Mouse (Mus musculus): ENCODE measurements around the gene Best1.
"Not testable (repeated sequence)": the region's sequence is repeated elsewhere in the genome, so short reads cannot be mapped to it uniquely, and the experiment has no call there.

Gene Best1

GRCm38 (mm10) chr19:9989884-9990256, 11.6 kb downstream of the Best1 start:
- DNase-seq: no peak

DNA sequence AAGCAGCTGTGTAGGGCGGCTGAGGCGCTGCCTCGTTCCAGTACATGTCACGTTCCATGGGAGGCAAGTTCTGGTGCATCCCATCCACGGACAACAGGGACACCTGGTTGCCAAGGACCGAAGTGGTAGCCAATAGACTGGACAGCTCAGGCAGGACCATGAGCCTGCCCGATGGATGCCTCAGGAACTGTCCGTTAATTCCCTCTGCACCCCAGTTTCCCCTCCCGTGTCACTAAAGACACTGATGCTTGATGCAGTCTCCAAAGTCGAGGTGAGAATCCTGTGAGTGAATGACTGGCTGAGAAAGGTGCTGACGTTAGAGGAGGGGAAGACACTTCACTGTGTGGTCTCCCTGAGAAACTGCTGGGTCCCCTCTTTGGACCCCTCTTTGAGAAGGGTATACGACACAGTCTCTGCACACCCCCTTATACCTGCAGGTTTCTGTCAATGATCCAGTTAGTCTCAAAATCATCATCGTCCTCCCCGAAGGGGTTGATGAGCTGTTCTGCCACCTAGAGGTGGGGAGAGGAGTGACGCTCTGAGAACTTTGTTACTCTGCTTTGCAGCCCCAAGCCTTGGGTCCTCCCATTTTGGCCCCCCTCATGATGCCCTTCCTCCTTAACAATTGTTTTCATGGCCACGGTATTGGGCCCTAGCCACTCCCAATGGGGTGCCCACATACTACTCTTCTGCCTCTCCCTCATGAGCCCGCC, 12.1 kb downstream of the Best1 start:
- peak; percentile 29 to 33 for DNase-seq

- DNase-seq: no peak
Measured at GRCm38 (mm10) chr19:9987593-9987992, 13.8 kb downstream of the Best1 start.

GRCm38 (mm10) chr19:9987192-9987591, 14.2 kb downstream of the Best1 start:
- DNase-seq: no peak

DNA sequence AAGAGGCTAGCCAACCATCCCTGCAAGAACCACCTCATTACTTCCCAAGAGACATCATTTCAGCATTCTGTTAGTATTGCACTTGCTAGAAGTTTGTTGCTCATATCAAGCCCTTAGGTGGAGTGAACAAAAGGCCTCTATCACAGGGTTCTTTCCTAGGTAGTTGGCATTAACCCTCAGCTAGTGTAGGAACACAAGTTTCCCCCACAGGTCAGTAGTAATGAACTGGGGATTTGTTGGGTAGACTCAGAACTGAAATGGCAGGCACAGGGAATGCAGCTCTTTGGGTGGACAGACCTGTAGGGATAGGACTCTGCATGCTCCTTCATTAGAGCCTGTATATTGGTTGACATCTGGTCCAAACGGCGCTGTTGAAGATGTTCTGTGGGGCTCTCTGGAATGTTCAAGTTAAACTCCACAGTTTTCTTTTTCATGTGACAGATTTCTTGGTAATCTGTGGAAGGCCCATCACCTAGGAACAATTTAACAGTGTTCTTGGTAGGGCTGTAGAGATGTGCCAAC, 15.5 kb downstream of the Best1 start:
- DNase-seq: no peak

DNA sequence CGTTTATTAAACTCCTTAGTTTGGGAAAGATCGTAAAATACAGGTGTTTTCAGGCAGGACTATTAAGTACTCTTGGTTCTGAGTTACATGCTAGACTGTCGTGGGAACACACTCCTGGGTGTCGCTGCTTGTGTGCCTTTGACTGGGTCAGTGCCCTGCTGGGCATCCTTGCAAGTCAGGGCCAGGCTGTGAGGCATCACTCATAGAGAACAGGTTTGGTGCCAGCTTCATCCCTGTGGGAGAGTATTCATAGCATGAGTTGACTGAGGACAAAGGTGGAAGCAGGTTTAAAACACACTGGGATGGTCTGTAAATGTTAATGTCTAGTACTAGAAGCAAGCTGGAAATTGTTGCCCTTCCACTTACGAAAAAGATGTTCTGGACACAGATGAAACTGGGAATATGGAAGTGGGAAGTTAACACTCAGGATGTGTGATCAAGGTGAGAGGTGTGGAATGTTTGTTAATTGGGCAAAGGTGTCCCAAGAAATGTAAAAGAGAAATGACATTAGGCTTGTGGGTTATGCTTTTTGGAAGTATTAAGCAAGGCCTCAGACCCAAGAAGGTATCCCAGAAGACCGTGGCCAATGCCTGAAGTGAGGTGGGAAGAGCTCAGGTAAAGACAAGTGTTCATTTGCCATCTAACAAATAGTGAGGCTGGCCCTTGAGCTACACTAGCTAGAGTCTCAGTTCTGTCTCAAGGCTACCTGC, 16.1 kb downstream of the Best1 start:
- no peak for DNase-seq

- DNase-seq: peak in 1 of 2 experiments; percentile 13
Measured at GRCm38 (mm10) chr19:9984111-9985055, 17.1 kb downstream of the Best1 start.

- DNase-seq: peak; percentile 63 to 69
Measured at GRCm38 (mm10) chr19:9982852-9983542, 18.4 kb downstream of the Best1 start.

- DNase-seq: peak; percentile 95 to 98
Measured at GRCm38 (mm10) chr19:9982151-9982851, 19.1 kb downstream of the Best1 start.

GRCm38 (mm10) chr19:9981621-9982020, 19.8 kb downstream of the Best1 start:
- DNase-seq: peak in 1 of 2 experiments; percentile 10

GRCm38 (mm10) chr19:9980258-9980657, 21.2 kb downstream of the Best1 start, which contains the start of gene Fth1:
TSS of gene Fth1 (plus strand) at chr19:9980598.
- DNase-seq: no peak

GRCm38 (mm10) chr19:9979156-9979555, 22.3 kb downstream of the Best1 start:
- no peak for DNase-seq

GRCm38 (mm10) chr19:9978431-9978951, 22.9 kb downstream of the Best1 start:
- no peak for DNase-seq

- DNase-seq: no peak
Measured at GRCm38 (mm10) chr19:9977085-9977484, 24.3 kb downstream of the Best1 start.

GRCm38 (mm10) chr19:9974853-9975252, 26.6 kb downstream of the Best1 start:
- not testable (repeated sequence) for DNase-seq

DNA sequence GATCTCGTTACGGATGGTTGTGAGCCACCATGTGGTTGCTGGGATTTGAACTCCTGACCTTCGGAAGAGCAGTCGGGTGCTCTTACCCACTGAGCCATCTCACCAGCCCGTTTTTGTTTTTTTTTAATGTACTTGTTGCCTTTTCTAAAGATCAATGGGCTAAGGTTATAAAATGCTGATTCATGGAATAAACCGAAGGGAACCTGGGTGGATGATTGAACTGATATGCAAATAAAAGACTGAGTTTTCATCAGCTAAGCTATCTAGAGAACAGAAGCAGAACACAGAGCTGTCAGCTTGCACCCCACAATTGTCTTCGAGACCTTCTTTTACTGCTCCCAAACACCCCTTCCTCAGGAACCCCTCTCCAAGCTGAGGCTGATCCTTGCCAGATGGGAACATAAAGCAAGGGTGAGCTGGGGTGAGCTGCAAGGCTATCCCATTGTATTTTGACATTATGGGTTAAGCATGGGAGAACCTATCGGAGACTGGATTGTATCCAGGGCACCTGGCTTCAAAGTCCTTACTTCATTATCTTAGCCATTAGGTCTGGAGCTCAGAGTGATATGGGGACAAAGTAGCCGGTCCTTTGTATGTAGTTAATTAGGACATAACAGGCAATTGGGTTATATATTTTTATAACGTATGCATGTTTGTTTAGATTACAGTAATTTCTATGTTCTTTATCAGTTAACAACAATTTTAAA, 33.2 kb downstream of the Best1 start:
- DNase-seq: no peak

DNA sequence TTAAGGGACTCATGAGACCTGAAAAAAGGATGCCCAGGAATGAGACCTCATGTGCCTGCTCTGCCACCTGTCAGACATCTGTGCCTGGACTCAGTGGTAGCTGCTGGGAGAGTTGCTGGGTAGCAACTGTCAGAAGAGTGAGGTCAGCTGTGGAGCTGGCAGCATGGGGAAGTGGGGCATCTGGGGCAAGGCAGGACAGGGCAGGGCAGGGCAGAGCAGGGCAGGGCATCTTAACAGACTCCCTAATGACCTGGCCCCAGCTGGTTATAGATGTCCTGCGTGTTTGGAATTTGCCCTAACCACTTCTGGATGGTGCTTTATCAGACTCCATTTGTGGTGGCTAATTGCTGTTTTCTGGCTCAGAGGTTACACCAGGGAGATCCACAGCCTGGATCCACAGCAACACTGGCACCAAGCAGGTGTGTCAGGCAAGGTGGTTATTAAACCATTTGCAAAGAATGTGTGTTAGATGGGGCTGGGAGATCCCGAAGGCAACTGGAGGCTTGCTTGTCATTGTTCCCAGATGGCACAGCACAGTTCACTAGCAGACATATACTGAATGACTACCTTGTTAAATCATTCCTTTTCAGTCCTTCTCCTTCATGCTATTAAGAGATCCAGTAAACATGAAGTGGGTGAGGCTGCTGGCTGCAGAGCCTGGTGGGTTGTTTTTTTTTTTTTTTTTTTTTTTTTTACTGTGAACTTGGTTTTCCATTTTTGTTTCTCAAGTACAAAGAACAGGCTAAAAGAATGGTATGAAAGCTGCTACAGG, 35.2 kb downstream of the Best1 start:
- DNase-seq: no peak

- no peak for DNase-seq
Measured at GRCm38 (mm10) chr19:9964205-9964916, 37.1 kb downstream of the Best1 start.

DNA sequence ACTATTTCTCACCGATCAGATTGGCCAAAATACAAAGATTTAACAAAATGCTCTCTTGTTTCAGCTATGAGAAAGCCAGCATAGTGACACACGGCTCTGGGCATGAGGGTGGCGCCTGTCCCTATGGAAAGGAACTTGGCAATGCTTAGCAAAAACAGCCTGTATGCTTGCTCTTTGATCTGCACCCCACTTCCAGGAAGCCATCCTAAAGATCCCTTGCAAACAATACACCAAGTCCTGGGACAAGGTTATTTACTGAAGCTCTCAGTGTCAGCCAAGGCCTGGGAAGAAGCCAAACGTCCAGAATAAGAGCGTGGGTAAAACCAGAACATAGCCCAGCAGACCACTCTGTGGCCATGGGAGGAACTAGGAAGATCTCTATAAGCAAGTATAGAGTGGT, 40.7 kb downstream of the Best1 start:
- DNase-seq: no peak
